Mouse (Mus musculus): ENCODE measurements around the gene Endou. TPM values are rescaled to one million over a fixed set of nuclear protein-coding genes. Genes with fewer than 3 reads are reported as not detected.
A peak's percentile ranks its signal among the peaks of the same experiment; 100 is the strongest.

Gene Endou
- 1 to 10 TPM; 3.5 to 4.6 TPM for total RNA-seq (2021)

DNA sequence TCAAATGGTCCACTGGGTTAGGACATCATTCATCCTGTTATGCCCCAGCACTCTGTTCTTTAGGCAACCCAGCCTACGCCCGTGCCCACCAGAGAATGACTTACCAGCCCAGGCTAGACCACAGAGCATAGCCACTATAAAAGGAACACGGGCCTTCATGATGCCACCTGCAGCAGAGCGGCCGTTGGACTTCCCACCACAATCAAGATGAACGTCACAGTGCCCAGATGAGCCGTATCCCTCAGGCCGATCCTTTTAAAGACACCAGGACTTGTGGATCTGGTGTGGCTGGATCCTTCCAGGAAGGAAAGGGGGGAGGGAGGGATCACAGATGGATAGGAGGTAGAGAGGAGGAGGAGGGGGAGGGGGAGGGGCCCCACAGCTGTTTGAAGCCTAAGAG is at the start of gene Endou:
Gene Endou (minus strand): TSS at position 229 of the 400 bp plus-strand sequence.
- DNase-seq = no peak

DNA sequence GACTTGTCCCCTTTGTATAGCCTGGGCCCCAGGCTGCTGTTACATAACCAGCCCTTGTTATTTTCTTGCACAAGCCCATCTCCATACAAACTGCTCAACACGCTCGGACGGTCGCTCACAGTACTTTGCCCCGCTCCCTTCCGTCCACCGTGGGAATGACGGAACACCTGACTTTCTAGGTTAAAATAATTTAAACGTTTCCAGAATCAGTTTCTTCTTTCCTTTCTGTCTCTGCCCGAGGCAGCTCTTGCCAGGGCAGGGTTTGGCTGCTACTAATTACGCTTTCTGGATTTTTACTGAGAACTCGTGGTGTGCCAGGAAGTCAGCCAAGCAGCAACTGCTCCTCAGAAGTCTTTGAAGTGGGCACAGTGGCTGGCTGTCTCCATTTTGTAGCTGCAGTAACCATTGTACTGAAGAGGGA is 49.5 kb upstream of the Endou start:
- no peak for DNase-seq

- DNase-seq = no peak
Measured at GRCm38 (mm10) chr15:97779576-97779975, 48.4 kb upstream of the Endou start.

- no peak for DNase-seq
Measured at GRCm38 (mm10) chr15:97778311-97779098, 47.4 kb upstream of the Endou start, which contains the start of gene Slc48a1. Gene Slc48a1, plus strand, starts transcription at chr15:97778520.

GRCm38 (mm10) chr15:97776919-97777318 is 45.8 kb upstream of the Endou start:
- no peak for DNase-seq

GRCm38 (mm10) chr15:97776514-97776913 is 45.4 kb upstream of the Endou start:
- DNase-seq = peak; percentile 87

GRCm38 (mm10) chr15:97773961-97774370 is 42.8 kb upstream of the Endou start:
- peak; percentile 55 for DNase-seq

DNA sequence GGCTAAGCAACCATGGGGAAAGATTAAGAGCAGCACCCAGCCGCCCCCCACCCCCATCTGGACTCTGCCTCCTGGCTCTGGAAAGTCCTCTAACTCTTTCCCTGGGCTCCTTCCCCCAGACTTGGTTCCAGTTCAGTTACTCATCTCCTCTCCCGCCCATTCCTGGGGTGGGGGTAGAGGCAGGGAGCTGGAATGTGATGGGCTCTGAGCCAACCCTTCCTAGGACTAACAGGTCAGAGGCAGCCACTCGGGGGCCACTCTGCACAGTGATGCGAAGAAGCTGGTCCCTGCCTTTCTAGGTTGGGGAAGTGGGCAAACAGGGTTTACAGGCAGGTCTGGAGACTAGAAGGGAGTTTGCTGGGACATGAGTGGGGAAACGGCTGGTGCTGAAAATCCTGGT is 42.0 kb upstream of the Endou start:
- peak; percentile 87 for DNase-seq

DNA sequence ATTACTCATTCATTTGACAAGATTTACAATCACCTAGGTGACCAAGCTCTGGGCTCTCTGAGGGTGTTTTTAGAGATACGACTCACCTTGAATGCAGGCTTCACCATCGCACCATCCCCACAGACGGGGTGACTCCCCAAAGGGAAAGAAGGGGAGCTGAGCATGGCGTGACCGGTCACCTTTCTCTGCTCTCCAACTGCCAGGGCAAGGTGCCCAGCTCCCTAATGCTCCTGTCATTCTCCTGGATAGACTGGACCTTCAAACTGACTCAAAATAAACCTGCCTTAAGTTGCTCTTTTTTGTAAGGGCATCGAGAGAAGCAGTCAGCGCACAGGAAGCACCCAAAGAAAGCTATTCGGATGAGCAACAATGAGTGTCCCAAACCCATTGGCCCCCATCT is 39.1 kb upstream of the Endou start:
- DNase-seq = no peak

DNA sequence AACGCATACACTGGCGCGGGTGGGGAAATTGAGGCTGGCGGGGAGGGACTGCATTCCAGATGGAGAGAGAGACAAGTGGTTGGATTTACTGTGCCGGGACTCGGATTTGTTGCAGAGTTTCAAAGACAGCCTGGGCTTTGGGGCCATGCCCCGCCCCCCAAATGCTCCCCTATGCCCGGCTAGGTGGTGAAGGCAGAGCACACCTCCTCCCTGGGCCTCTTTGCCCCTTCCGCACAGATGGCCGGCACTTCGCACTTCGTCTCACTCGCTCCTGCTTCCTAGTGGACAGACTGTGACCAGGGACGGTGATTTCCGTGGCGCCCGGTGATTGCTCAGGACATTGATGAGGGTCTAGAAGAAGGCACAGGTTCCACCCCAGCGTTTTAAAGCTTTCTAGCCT is 37.1 kb upstream of the Endou start:
- DNase-seq = peak; percentile 59

GRCm38 (mm10) chr15:97767280-97768186 is 36.4 kb upstream of the Endou start, which contains the start of gene Rapgef3:
Gene Rapgef3, minus strand, starts transcription at chr15:97767972.
- peak; percentile 90 for DNase-seq

- DNase-seq = no peak
Measured at GRCm38 (mm10) chr15:97766594-97767279, 35.6 kb upstream of the Endou start.

DNA sequence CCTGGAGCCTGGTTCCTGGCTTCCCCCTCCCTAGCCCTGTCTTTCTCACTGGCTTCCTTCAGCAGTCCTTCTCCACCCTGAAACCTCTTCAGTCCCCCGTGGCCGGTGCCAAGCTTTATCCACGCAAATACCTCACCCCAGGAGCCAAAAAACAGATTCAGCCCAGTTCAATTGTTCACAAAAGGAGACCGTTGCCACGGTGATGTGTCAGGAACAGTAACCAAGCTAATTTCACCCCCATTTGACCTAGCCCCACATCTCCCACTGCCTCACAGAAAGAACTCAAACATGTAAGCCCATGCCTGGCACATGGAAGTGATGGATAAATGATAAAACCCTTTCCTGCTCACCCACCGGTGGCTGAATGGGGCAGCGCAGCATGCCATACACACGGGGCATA is 35.1 kb upstream of the Endou start:
- DNase-seq = no peak

- DNase-seq = no peak
Measured at GRCm38 (mm10) chr15:97765090-97765794, 34.1 kb upstream of the Endou start.

DNA sequence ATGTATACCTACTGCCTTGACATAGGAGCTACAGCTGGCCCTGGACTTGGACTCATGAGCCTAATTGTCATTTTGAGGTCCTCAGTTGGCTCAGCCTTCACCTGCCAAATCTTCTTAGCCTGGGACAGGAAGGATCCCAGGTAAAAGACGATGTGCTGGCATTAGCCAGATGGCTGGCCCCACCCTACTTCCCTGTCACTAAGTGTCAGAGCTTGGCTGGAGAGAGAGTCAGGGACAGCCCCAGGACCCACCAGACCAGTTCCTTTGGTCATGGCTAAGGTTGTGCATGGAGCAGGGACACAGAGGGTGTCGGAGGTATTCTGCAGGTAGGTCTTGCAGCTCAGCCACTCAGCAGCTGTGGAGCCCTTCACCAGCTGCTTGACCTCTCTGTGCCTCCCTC is 33.4 kb upstream of the Endou start:
- DNase-seq = no peak

DNA sequence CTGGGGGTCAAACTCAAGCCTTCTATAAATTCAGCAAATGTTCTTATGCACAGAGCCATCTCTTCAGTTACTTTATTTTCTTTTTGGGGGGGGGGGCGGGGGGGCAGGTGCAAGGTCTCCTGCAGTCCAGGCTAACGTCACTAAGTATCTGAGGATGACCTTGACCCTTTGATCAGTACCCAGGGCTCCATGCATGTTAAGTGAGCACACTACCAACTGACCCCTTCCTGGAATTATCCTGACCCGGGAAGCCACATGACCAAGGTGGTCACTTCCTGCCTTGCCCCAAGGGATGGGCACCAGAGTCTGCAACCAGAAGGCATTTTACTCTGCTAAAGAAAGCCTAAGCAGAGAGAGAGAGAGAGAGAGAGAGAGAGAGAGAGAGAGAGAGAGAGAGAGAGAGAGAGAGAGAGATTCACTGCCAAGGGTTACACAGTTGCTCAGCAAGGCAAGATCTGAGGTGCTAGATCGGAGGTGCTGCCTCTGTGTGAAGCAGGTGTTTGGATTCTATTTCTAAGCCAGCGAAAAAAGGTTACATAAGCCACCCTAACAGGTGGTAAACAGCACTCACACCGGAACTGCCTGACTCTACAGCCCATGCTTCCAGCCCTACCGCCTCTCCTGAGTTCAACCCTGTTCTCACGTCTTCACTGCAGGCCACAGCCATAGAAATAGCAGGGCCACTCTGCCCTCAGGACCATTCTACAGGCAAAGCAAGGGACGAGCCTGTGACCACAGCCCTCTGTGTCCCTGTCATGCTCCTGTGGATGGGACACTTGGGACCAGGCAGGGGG is 32.3 kb upstream of the Endou start:
- DNase-seq = no peak

DNA sequence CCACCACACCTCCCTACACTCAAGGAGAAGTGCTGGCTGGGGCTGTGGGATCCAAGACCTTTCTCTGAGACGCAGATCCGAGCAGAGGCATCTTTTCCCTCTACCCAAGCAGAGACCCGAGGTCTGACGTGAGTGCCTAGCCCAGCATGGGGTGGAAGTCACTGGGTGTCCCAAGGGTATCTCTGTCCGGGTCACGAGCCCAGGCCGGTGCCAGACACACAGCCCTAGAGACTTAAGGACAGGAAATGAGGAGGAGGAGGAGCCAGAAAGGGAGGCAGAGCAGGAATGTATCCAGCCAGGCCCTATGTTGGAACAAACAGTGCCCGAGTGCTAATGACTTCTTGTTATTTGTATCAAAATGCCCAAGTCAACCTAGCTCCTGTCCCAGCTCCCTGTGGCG is 31.6 kb upstream of the Endou start:
- DNase-seq = peak; percentile 58

DNA sequence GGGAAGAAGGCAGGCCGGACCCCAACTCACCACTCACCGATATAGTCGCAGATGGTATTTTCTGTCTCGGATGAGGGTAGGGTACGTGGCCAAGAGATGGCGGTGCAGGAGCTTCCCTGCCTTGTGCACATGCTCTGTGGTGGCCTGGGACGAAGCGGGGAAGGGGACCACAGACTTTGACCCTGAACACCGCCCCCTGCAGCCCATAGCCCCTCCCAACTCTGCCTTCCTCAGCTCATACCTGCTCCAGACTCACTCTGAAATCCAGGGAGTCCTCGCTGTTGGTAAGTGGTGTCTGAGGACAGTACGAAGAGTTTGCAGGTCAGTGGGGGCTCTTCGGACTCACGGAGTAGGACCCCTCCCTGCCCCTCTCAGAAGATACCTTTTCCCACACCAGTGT is 30.3 kb upstream of the Endou start:
- DNase-seq = no peak

DNA sequence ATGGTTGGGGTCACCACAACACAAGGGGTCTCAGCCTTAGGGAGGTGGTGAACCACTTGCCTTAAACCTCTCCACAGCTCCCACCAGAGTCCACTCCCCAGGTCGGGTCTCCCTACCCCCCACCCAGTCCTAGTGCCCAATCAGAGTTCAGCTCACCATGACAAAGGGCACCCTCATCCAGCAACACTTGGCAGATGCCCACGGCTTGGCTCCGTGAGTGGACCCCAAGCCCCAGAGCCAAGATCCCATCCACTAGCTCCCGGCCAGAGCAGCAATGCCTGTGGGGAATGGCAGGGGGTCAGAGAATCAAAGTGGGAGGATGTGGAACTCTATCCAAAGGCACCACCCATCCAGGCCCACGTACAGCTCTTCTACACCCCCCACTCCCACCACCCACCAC is 29.8 kb upstream of the Endou start:
- DNase-seq = no peak

- no peak for DNase-seq
Measured at GRCm38 (mm10) chr15:97760006-97760405, 28.9 kb upstream of the Endou start.

- DNase-seq = no peak
Measured at GRCm38 (mm10) chr15:97755361-97755760, 24.2 kb upstream of the Endou start.
